Mouse (Mus musculus): ENCODE measurements around the gene Prss29. TPM values are rescaled to one million over a fixed set of nuclear protein-coding genes. Genes with fewer than 3 reads are reported as not detected.
A peak's percentile ranks its signal among the peaks of the same experiment; 100 is the strongest.

Prss29 gene
- polyA plus RNA-seq, 1 experiment from 2014 or later = not detected

DNA sequence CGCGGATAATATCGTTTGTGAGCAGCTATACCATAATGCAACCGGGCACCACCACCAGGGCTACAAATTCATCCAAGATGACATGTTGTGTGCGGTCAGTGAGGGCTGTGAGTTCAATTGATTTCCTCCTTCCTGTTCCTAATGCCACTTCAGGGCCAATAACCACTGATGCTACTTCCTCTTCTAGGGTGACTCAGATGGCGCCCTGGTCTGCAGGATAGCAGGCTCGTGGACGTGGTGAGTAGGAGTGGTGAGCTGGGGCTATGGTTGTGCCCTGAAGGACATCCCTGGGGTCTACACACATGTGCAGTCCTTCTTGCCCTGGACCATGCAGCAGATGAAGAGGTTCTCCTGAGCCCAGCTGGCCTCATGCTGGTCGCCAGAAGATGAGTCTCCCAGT, 13.9 kb downstream of the Prss29 start:
- 78% methylated on average over 9 of the region's 9 CpGs for WGBS
- Histone ChIP-seq H3K36me3 (ENCODE audit: control insufficient read depth, insufficient read depth, low read length) (no peaks in the 10 kb centered on the region), H3K27me3 (ENCODE audit: control insufficient read depth, insufficient read depth, low read length) (no peaks in the 10 kb centered on the region), H3K4me2 (ENCODE audit: low read depth) (no peak overlapping the region), H3K9me3 (ENCODE audit: control insufficient read depth, low read length) (no peaks in the 10 kb centered on the region), H3K27ac (ENCODE audit: low read depth, low read length) (no peak overlapping the region), H3K9ac (ENCODE audit: low read length) (no peak overlapping the region), H3K4me1 (ENCODE audit: control insufficient read depth, insufficient read depth, low read length) (no peaks in the 10 kb centered on the region), H3K4me3 (ENCODE audit: low read depth, low read length) (no peak overlapping the region)
- ATAC-seq (ENCODE audit: insufficient read depth, low FRiP score, low TSS enrichment) = no peak
- DNase-seq (ENCODE audit: low spot score) = no peak

DNA sequence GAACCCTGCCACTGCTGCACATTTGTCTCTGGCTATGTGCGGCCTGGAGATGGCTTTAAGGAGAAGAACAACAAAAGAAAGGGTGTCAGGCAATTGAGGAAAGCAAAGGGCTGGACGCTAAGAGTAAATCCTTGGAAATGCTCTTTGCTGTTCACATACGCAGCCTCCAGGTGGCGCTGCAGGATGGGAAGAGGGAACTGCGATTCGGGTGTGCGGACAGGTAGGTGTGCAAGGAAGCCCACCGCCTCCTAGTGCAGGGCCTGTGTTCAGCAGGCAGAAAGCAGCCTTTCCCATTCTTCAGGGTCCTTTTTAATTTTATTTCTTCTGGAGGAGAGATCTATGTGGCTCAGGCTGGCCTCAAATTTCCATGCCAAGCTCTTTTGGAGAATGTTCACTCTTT, 15.5 kb downstream of the Prss29 start:
- Histone ChIP-seq H3K36me3 (ENCODE audit: control insufficient read depth, insufficient read depth, low read length) (no peaks in the 10 kb centered on the region), H3K27ac (ENCODE audit: low read depth, low read length) (no peak overlapping the region), H3K27me3 (ENCODE audit: control insufficient read depth, insufficient read depth, low read length) (no peaks in the 10 kb centered on the region), H3K4me1 (ENCODE audit: control insufficient read depth, insufficient read depth, low read length) (no peaks in the 10 kb centered on the region), H3K4me3 (ENCODE audit: low read depth, low read length) (no peak overlapping the region), H3K4me2 (ENCODE audit: low read depth) (no peak overlapping the region), H3K9me3 (ENCODE audit: control insufficient read depth, low read length) (no peaks in the 10 kb centered on the region), H3K9ac (ENCODE audit: low read length) (no peak overlapping the region)
- 3% methylated on average over 8 of the region's 8 CpGs for WGBS
- ATAC-seq (ENCODE audit: insufficient read depth, low FRiP score, low TSS enrichment) (no peak), DNase-seq (ENCODE audit: low spot score) (peak; percentile 82)

DNA sequence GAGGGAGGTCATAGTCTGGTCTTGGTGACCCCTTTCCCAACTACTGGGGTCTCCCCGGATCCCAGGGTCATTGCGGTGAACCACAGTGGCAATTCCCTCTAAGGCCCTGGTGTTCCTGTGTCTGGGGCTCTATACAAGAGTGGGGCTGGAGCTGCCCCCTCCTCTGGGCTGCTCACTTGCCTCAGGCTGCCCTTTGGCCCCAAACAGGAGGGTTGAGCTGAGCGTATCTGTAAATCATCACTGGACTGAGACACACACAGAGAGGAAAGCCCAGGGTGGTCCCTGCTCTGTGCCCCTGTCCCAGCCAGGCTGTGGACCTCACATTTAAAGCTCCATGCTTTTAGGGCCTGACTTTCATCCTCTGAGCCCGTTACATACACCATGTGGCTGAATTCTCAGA, 19.8 kb downstream of the Prss29 start:
- H3K27ac ChIP-seq (ENCODE audit: low read depth, low read length) = no peak overlapping the region
- no peaks in the 10 kb centered on the region for H3K36me3 ChIP-seq (ENCODE audit: control insufficient read depth, insufficient read depth, low read length)
- ATAC-seq (ENCODE audit: insufficient read depth, low FRiP score, low TSS enrichment) (no peak), DNase-seq (ENCODE audit: low spot score) (no peak)
- no peaks in the 10 kb centered on the region for H3K27me3 ChIP-seq (ENCODE audit: control insufficient read depth, insufficient read depth, low read length)
- no peak overlapping the region for H3K4me3 ChIP-seq (ENCODE audit: low read depth, low read length)
- no peaks in the 10 kb centered on the region for H3K9me3 ChIP-seq (ENCODE audit: control insufficient read depth, low read length)
- no peaks in the 10 kb centered on the region for H3K4me1 ChIP-seq (ENCODE audit: control insufficient read depth, insufficient read depth, low read length)
- 85% methylated on average over 4 of the region's 4 CpGs for WGBS
- no peak overlapping the region for H3K9ac ChIP-seq (ENCODE audit: low read length)
- H3K4me2 ChIP-seq (ENCODE audit: low read depth) = no peak overlapping the region

DNA sequence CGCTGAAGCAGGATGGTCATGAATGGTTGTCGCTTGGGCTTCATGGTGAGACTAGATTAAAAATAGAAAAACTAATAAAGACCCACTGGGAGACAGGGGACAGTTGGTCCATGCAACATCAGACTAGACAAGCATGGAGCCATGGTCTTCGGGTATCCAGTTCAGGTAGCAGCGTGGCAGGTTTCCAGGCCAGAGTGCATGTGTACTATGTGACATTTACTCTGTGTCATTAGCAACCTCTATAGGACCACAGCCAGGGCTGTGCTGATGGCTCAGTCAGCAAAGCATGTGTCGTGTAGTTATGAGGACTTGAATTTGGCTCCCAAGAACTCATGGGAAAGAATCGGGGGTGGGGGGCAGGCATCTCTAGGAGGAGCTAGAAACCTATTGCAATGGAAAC, 21.5 kb downstream of the Prss29 start:
- ATAC-seq (ENCODE audit: insufficient read depth, low FRiP score, low TSS enrichment) = no peak
- H3K27me3 ChIP-seq (ENCODE audit: control insufficient read depth, insufficient read depth, low read length) = no peaks in the 10 kb centered on the region
- no peaks in the 10 kb centered on the region for H3K4me1 ChIP-seq (ENCODE audit: control insufficient read depth, insufficient read depth, low read length)
- no peak overlapping the region for H3K4me3 ChIP-seq (ENCODE audit: low read depth, low read length)
- H3K9ac ChIP-seq (ENCODE audit: low read length) = no peak overlapping the region
- WGBS = 85% methylated on average over 6 of the region's 6 CpGs
- no peak overlapping the region for H3K27ac ChIP-seq (ENCODE audit: low read depth, low read length)
- H3K9me3 ChIP-seq (ENCODE audit: control insufficient read depth, low read length) = no peaks in the 10 kb centered on the region
- DNase-seq (ENCODE audit: low spot score) = no peak
- H3K36me3 ChIP-seq (ENCODE audit: control insufficient read depth, insufficient read depth, low read length) = no peaks in the 10 kb centered on the region
- H3K4me2 ChIP-seq (ENCODE audit: low read depth) = no peak overlapping the region

DNA sequence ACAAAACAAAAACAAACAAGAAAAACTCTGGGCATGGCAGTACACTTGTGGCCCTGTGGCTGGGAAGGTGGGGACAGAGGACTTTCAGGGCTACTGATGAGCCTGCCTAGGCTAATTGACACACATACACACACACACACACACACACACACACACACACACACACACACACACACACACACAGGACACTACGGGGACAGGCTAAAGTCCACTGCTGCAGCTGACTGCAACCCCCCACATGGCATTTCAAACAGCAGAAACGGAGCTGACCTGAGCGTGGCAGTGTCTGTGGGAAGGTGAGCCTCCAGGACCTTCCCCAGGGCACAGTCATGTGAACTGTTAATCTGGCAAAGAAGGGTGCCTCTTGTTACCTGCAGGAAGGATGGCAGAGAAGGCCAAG, 23.0 kb downstream of the Prss29 start:
- Histone ChIP-seq H3K36me3 (ENCODE audit: control insufficient read depth, insufficient read depth, low read length) (no peaks in the 10 kb centered on the region), H3K27ac (ENCODE audit: low read depth, low read length) (no peak overlapping the region), H3K9ac (ENCODE audit: low read length) (no peak overlapping the region), H3K27me3 (ENCODE audit: control insufficient read depth, insufficient read depth, low read length) (no peaks in the 10 kb centered on the region), H3K9me3 (ENCODE audit: control insufficient read depth, low read length) (no peaks in the 10 kb centered on the region), H3K4me3 (ENCODE audit: low read depth, low read length) (no peak overlapping the region), H3K4me2 (ENCODE audit: low read depth) (no peak overlapping the region), H3K4me1 (ENCODE audit: control insufficient read depth, insufficient read depth, low read length) (no peaks in the 10 kb centered on the region)
- DNase-seq (ENCODE audit: low spot score) = no peak
- 75% methylated on average over 3 of the region's 3 CpGs for WGBS
- ATAC-seq (ENCODE audit: insufficient read depth, low FRiP score, low TSS enrichment) = no peak

DNA sequence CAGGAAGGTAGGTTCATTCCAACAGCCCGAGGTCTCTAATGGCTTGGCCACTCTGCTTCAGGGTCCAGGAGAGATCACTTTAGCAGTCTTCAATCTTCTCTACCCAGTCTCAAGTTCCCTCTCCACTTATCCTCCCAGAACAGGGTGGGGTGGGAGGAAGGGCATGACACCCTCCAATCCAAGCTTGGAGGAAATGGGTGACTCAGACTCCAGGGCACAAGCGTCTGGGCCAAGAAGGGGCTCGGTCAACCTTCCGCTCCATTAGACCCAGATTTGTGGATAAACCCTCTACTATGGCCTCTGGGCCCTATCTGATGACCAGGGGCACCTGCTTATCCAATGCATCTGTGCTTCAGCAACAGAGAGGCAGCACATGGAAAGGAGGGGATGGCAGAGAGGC, 27.0 kb downstream of the Prss29 start, which contains the start of gene Tpsab1:
Tpsab1 (minus strand) TSS at position 101 of the 400 bp plus-strand sequence.
- H3K27ac ChIP-seq (ENCODE audit: low read depth, low read length) = no peak within 1 kb of the TSS
- no peak within 1 kb of the TSS for H3K4me2 ChIP-seq (ENCODE audit: low read depth)
- no peaks in the 10 kb centered on the region for H3K27me3 ChIP-seq (ENCODE audit: control insufficient read depth, insufficient read depth, low read length)
- WGBS = 95% methylated on average over 4 of the region's 4 CpGs
- DNase-seq (ENCODE audit: low spot score) = no peak
- H3K9me3 ChIP-seq (ENCODE audit: control insufficient read depth, low read length) = no peaks in the 10 kb centered on the region
- H3K4me3 ChIP-seq (ENCODE audit: low read depth, low read length) = no peak within 1 kb of the TSS
- no peaks in the 10 kb centered on the region for H3K4me1 ChIP-seq (ENCODE audit: control insufficient read depth, insufficient read depth, low read length)
- no peak within 1 kb of the TSS for H3K9ac ChIP-seq (ENCODE audit: low read length)
- no peaks in the 10 kb centered on the region for H3K36me3 ChIP-seq (ENCODE audit: control insufficient read depth, insufficient read depth, low read length)
- ATAC-seq (ENCODE audit: insufficient read depth, low FRiP score, low TSS enrichment) = no peak

DNA sequence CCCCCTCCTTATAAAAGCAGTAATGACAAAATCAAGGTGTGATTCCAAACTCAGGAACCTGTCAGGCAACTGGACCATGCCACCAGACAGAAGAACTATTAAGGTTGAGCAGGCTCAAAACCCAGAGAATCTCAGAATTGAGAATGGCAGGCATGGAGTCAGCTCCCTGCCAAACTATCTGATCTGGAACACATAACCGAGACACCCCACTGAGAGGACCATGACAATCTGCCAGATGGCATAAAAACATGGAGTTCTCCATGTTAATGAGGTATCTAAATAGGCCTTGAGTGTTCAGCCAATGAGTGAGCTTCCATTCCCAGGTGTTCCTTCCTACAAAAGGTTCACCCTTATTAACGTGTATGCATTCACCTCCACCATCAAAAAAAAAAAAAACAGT, 42.8 kb downstream of the Prss29 start:
- Histone ChIP-seq H3K9me3 (ENCODE audit: control insufficient read depth, low read length) (no peaks in the 10 kb centered on the region), H3K27ac (ENCODE audit: low read depth, low read length) (no peak overlapping the region), H3K36me3 (ENCODE audit: control insufficient read depth, insufficient read depth, low read length) (no peaks in the 10 kb centered on the region), H3K9ac (ENCODE audit: low read length) (no peak overlapping the region), H3K4me1 (ENCODE audit: control insufficient read depth, insufficient read depth, low read length) (no peaks in the 10 kb centered on the region), H3K4me2 (ENCODE audit: low read depth) (no peak overlapping the region), H3K27me3 (ENCODE audit: control insufficient read depth, insufficient read depth, low read length) (no peaks in the 10 kb centered on the region), H3K4me3 (ENCODE audit: low read depth, low read length) (no peak overlapping the region)
- WGBS = 71% methylated on average over 2 of the region's 2 CpGs
- ATAC-seq (ENCODE audit: insufficient read depth, low FRiP score, low TSS enrichment) = no peak
- DNase-seq (ENCODE audit: low spot score) = no peak

DNA sequence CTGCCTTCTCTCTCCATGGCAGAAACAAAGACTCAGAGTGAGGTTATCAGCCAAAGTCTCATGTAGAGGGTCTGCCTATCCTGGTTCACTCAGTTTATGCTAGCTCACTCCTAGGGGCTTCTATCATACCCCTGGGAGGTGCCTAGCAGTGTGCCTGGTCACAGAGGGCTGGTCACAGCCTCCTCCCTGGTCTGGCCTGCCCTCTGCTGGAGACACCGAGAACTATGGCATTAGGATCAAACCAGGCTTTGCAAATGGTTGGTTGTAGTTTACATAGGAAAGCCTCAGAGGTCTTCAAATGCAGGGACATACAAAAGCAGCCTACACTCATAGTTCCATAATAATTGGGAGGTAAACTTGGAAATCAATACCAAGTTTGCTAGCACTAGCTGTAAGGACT, 45.3 kb downstream of the Prss29 start:
- no peaks in the 10 kb centered on the region for H3K27me3 ChIP-seq (ENCODE audit: control insufficient read depth, insufficient read depth, low read length)
- DNase-seq (ENCODE audit: low spot score) (peak; percentile 38), ATAC-seq (ENCODE audit: insufficient read depth, low FRiP score, low TSS enrichment) (no peak)
- H3K36me3 ChIP-seq (ENCODE audit: control insufficient read depth, insufficient read depth, low read length) = no peaks in the 10 kb centered on the region
- WGBS = 10% methylated on average over 1 of the region's 1 CpGs
- H3K4me3 ChIP-seq (ENCODE audit: low read depth, low read length) = no peak overlapping the region
- H3K9ac ChIP-seq (ENCODE audit: low read length) = no peak overlapping the region
- no peak overlapping the region for H3K4me2 ChIP-seq (ENCODE audit: low read depth)
- H3K9me3 ChIP-seq (ENCODE audit: control insufficient read depth, low read length) = no peaks in the 10 kb centered on the region
- no peak overlapping the region for H3K27ac ChIP-seq (ENCODE audit: low read depth, low read length)
- H3K4me1 ChIP-seq (ENCODE audit: control insufficient read depth, insufficient read depth, low read length) = no peaks in the 10 kb centered on the region

DNA sequence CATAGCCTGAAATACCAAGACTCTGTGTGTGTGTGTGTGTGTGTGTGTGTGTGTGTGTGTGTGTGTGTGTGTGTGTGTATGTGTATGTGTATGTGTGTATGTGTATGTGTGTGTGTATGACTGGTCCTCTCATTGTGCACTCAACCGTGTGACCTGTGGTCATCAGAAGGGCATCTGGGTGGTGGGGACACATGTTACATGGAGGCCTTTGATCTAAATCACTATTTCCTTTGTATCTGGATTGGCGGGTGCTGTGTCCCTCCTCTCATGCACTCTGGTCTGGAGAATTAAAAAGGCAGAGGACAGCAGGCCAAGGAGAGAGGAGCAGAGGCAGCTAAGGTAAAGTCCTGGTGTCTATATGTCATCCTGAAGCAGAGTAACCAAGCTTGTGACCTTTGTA, 47.6 kb downstream of the Prss29 start, which contains the start of gene Tpsb2:
Tpsb2 (plus strand) TSS at position 301 of the 400 bp plus-strand sequence.
- no peak within 1 kb of the TSS for H3K4me2 ChIP-seq (ENCODE audit: low read depth)
- DNase-seq (ENCODE audit: low spot score) = no peak
- no peak within 1 kb of the TSS for H3K4me3 ChIP-seq (ENCODE audit: low read depth, low read length)
- no peaks in the 10 kb centered on the region for H3K9me3 ChIP-seq (ENCODE audit: control insufficient read depth, low read length)
- H3K9ac ChIP-seq (ENCODE audit: low read length) = no peak within 1 kb of the TSS
- H3K27ac ChIP-seq (ENCODE audit: low read depth, low read length) = no peak within 1 kb of the TSS
- WGBS = 76% methylated on average over 2 of the region's 2 CpGs
- no peak for ATAC-seq (ENCODE audit: insufficient read depth, low FRiP score, low TSS enrichment)
- H3K36me3 ChIP-seq (ENCODE audit: control insufficient read depth, insufficient read depth, low read length) = no peaks in the 10 kb centered on the region
- no peaks in the 10 kb centered on the region for H3K4me1 ChIP-seq (ENCODE audit: control insufficient read depth, insufficient read depth, low read length)
- no peaks in the 10 kb centered on the region for H3K27me3 ChIP-seq (ENCODE audit: control insufficient read depth, insufficient read depth, low read length)
